Mouse (Mus musculus): ENCODE data around the gene Asb6.
A peak's percentile ranks its signal among the peaks of the same experiment; 100 is the strongest.

Gene Asb6

DNA sequence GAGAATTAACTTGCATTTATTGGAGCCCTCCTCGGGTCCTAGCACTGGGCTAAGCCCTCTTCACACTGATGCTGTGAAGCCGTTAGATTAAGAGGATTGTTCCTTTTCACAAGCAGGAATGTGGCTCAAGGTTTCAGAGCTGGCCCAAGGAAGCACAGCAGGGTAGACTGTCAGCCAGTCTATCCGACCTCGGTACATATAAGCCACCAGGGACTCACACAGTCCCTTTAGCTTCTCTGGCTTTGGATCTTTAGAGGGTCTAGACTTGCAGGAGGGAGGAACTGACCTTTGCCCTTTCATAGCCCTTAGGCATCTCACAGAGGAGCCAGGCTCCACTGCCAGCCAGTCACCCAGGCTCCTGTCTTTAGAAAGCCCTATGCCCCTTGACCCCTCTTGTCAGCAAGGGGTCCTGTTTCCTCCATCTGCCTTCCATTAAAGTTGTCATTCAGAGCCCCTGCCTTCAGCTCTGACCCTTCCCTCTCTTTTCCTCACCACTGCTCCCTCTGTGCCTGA lies at the start of gene Asb6:
Gene Asb6 (minus strand): TSS at position 51 of the 513 bp plus-strand sequence.
- no peak for DNase-seq (ENCODE audit: extremely low spot score, low spot score)

GRCm38 (mm10) chr2:30879481-30879880 lies 49.3 kb upstream of the Asb6 start:
- no peak for DNase-seq (ENCODE audit: extremely low spot score, low spot score)

- DNase-seq (ENCODE audit: extremely low spot score, low spot score): no peak
Observed at GRCm38 (mm10) chr2:30875621-30876432, 45.7 kb upstream of the Asb6 start.

DNA sequence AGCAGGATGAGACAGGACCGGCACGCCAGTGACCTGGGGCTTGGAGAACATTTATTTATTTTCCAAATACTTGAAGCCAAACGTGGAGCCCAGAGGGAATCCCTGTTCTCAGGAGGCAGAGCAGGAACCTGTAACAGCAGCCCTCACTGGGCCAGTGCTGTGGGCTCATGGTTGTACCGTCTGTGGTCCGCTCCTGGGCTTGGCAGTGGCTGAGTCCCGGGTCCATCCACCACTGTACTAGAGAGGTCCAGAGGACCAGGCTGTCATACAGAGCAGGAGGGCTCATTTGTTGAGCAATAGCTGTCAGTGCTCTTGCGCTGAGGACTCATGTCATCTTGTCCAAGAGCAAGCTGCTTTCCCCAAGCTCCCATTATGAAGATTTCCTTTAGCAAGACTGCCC lies 45.0 kb upstream of the Asb6 start:
- no peak for DNase-seq (ENCODE audit: extremely low spot score, low spot score)

DNA sequence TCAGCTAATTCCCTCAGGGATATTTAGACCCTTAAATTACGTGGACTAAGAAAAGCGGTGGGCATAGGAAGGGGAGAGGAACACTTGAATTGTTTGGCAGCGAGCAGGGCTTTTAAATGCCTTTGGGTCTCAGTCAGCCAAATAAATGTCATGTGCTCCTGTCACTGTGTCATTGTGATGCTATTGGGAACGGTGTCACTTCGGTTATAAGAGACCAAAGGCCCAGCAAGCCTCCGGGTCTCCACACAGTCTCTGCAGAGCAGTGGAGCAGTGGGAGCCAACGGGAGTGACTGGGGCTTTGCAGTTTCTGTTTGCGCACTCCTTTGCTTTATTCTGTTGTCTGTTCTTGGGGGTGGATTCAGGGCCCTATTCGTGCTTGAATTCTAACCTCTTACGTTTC lies 44.3 kb upstream of the Asb6 start:
- no peak for DNase-seq (ENCODE audit: extremely low spot score, low spot score)

DNA sequence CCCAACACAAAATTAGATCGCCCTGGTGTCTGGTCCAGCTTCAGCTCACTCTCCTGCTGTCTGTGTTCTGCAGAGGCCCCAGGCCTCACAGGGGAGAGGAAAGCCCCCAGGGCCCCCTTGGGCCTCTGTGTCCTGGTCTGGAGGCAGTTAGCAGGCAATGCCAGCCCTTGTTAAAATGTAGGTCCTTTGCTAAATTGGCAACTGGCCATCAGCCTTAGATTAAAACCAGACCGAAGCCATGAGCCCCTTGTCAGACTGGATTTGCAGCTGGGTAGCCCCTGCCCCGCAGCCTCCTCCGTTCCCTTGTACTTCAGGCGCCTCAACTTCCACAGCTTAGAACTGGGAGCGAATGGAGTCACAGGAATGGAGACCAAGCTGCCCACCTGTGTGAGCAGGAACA lies 42.5 kb upstream of the Asb6 start:
- no peak for DNase-seq (ENCODE audit: extremely low spot score, low spot score)

GRCm38 (mm10) chr2:30870863-30871262 lies 40.7 kb upstream of the Asb6 start:
- no peak for DNase-seq (ENCODE audit: extremely low spot score, low spot score)

DNA sequence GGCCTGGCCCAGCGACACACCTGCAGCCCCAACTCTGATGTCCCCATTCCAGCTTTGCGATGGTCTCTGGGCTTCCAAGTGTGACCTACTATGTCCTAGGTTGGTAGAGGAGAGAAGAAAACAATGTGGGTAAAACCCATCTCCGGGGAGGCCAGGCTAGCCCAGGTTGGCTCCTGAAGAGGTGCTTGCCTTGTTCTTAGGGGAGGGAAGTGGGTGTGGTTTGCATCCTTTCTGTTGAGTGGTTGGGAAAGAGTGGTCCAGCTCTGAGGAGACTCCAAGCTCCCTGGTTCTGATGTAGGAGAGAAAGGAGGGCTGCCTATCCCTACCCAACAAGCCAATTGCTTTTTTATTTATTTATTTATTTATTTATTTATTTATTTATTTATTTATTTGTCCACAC lies 35.3 kb upstream of the Asb6 start:
- DNase-seq (ENCODE audit: extremely low spot score, low spot score): no peak

- peak; percentile 53 for DNase-seq (ENCODE audit: extremely low spot score, low spot score)
Observed at GRCm38 (mm10) chr2:30864968-30865381, 34.8 kb upstream of the Asb6 start.

DNA sequence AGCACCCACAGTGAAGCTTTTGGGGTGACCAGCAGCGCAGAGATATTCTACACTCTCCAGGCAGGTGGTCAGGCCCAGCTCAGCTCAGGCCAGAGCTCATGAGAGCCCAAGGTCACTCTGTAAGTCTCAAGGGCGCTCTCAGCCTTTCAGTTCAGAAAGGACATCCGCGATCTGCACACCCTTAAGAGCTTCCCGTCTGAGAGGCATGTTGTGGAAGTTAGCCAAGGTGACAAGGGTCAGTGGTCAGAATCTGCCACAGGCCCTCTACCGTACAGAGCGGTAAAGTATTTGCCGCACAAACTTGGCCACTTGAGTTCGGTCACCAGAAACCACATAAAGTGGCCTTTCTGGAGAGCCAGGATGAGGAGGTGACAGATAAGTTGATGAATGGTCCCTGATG lies 33.4 kb upstream of the Asb6 start:
- no peak for DNase-seq (ENCODE audit: extremely low spot score, low spot score)

GRCm38 (mm10) chr2:30862081-30862480 lies 31.9 kb upstream of the Asb6 start:
- DNase-seq (ENCODE audit: extremely low spot score, low spot score): no peak

GRCm38 (mm10) chr2:30859782-30860181 lies 29.6 kb upstream of the Asb6 start:
- DNase-seq (ENCODE audit: extremely low spot score, low spot score): no peak

- no peak for DNase-seq (ENCODE audit: extremely low spot score, low spot score)
Observed at GRCm38 (mm10) chr2:30857076-30857475, 26.9 kb upstream of the Asb6 start.

DNA sequence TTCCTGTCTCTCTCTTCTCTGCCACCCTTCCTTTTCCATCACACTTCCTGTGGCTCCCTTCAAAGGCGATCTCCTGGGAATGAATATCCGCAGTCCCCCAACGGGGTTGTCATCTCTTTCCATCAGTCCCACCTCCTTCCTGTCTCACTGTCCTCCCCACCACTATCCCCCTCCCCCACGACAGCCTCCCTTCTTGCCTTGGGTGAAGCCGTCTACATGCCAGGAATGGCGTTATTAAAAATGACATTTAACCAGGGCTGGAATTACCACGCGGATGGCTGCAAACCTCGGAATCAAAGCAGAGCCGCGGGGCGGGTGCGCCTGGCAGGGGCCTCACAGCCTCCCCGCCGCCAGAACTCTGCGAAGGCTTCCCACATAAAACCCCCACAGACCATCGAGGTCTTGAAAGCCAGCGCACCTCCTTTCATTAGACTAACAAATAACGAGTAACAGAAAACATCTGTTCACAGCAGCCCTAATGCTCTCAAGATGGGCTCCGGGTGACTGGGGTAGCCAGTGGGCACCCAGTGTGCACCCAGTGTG lies 22.7 kb upstream of the Asb6 start:
- no peak for DNase-seq (ENCODE audit: extremely low spot score, low spot score)

DNA sequence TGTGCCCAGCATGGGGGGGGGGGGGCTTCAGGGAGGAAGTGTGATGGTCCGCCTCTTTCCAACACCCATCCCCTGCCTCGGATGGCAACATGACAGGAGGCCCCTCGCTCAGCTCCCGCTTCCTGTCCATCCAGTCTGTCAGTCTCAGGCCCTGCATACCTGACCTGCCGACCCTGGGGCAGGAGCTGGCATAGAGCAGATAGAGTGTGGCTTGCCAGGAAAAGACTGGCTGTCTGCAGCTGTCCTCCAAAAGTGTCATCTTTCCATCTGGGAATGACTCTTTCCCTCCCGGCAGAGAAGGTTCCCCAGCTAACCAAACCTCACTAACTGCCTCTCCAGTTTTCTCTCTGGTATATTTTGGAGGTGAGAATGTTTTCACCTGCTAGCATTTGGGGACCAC lies 20.4 kb upstream of the Asb6 start:
- no peak for DNase-seq (ENCODE audit: extremely low spot score, low spot score)

- DNase-seq (ENCODE audit: extremely low spot score, low spot score): no peak
Observed at GRCm38 (mm10) chr2:30848184-30848583, 18.1 kb upstream of the Asb6 start.

DNA sequence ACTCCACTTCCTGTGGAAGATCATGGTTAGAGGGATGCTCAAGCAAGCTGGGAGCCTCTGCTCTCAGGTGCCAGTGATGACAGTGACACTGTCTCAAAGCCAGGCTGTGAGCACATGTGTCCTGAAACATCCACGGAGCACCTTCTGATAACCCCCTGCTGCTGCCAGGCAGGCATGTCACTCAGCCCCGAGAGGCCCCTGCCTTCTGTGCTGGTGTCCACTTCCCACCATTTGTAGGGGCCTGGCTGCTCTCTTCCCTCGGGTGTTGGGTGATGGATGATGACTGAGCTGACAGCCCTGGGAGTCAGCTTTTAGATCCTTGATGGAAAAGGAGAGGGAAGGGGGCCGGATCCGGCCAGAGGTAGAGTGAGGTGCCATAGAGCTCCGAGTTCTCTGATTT lies 16.6 kb upstream of the Asb6 start:
- DNase-seq (ENCODE audit: extremely low spot score, low spot score): no peak

DNA sequence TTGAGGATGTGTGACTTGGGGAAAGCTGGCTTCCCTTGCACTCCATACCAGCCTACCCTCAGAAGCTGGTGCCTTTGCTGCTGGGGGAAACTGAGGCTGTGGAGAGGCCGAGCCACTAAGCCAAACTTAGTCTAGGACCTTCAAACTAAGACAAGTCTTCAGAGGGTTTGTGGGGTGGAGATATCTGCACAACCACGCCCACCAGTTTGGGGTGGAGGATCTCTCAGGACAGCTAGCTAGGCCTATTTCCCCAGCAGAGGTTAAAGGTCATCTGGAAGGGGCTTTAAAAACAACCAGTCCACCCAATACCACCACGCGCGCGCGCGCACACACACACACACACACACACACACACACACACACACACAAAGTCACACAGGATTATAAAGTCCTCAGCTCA lies 16.1 kb upstream of the Asb6 start:
- no peak for DNase-seq (ENCODE audit: extremely low spot score, low spot score)

DNA sequence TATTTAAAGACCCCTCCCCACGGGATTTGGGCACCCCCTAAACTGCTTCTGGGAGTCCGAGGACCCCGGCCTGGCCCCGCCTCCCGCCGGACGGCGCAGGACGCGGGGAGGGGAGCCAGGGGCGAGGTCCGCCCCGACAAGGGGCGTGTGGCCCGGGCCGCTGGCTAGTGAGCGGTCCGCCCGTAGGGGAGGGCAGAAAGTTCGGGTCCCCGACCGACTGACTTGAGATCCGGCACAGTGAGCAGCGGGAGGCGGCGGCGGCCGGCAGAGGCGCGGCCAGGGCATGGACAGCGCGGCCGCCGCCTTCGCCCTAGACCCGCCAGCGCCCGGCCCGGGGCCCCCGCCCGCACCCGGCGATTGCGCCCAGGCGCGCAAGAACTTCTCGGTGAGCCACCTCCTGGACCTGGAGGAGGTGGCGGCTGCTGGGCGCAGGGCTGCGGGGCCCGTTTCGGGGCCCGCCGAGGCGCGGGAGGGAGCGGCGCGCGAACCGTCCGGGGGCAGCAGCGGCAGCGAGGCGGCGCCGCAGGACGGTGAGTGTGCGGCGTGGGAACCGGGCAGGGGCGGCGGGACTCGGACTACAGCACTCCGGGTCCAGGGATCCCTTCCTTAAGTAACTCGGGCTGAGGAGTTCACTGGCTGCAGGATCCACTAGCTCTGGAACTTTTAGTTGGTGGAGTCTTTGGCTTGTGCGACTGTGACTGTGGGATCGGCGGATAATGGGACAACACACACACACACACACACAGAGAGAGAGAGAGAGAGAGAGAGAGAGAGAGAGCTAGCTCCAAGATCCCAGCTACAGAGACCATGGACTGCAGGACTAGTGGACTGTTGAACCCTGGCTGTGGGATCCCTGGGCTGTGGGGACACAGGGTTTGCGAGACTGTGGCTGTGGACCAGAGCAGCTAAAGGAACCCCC lies 15.3 kb upstream of the Asb6 start:
- DNase-seq (ENCODE audit: extremely low spot score, low spot score): peak; percentile 52

- no peak for DNase-seq (ENCODE audit: extremely low spot score, low spot score)
Observed at GRCm38 (mm10) chr2:30842615-30843014, 12.5 kb upstream of the Asb6 start.

DNA sequence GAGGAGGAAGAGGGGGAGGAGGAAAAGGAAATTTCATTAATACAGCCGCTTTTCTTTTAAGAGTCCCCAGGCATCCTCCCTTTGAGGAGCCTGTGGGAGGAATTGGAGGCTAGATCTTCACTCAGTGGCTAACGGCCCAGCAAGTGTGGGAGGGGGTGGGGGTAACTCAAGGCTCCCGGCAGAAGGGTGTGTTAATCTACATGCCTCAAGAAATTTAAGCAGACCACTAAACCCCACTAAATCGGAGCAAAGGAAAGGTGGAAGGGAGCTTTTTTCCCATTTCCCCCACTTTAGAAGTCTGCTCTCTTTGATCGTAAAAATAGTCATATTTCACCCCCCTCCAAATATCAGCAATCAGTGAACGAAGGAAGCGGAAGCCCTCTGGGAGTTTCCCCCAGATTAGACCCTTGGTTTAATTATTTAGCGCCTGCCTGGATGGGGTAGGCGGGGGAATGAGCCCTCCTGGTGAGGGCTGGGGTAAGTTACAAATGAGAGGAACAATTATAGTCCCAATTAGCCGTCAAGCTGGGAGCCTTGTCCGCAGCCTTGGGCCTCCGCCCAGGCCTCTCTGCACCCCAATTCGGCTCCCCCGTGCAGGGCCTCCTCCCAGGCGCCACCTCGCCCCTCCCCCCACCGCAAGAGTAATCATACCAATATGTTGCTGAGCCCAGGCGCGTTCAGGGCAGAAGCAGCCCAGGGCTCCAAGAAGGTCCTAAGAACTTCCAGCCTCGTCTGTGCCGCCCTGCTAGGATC lies 6.3 kb upstream of the Asb6 start:
- no peak for DNase-seq (ENCODE audit: extremely low spot score, low spot score)
